Mouse (Mus musculus) layer of hippocampus, adult 9-11 months (tissue): Measurements from ENCODE around the gene Uhrf1bp1l.

Experiments
- DNase-seq: peaks from one replicate; pipeline ENCODE4 v3.0.0; 2022

Uhrf1bp1l gene

DNA sequence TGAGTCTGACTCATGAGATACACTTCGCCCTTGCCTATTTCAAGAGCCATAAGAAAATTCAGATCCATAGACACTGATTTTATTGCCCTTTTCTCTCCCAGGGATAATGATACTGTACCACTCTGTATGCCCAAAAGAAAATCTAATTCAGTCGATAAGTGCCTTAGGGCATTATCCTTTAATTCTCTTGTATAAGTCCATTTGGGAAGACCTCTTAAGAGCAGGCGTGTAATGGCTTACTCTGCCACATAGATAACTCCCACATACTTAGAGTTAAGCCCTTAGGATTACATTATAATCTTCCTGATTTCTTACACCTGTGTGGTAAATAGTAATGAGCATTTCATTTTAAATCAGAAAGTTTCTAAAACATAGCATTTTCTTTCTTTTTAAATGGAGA is 1.8 kb downstream of the Uhrf1bp1l start:
- no peak for DNase-seq

DNA sequence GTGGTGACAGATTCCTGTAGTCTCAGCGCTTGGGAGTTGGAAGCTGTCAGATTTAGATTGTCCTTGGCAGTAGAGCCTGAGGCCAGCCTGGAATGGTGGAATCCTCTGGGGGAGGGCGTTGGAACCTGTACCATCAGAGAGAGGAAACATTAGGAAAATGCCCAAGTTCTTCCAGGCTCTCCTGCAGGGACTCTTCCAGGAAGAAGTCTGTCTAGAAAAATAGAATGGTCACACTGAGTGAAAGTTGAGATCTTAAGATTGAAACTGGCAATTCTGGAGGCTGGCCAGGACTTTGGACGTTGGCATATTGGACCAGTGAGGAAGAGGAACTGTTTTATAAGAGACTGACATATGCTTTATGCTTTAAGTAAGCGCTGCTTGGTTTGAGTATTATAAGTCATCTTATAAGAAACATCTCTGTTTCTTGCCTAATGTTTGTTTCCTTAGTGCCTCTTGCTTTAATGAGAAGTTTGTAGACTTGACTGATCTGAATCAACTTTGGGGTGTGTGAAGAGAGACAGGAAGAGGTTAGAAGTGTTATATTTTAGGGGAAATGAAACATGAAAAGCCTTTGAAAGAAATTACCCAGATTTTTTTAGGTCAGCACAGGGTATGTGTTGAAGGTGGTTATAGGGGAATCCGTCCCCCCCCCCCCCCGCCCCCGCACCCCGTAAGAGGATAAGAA is 2.6 kb downstream of the Uhrf1bp1l start:
- no peak for DNase-seq

GRCm38 (mm10) chr10:89747911-89748310 is 3.1 kb downstream of the Uhrf1bp1l start:
- no peak for DNase-seq

DNA sequence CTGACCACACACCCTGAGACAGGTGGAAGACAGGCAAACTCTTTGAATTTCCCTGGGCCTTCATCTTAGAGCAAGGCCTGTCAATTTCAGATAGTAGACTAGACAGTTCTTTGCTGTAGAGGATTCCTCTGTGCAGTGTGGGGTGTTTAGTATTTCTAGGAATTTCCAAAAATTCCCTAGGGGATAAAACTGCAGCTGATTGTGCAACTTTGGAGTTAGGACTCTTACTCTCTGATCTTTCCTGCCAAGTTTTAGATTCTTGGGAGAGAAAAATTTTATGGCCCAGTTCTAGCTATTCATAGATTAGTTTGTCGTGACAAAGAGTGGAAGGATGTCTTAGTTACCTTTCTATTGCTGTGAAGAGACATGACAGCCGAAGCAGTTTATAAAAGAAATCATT is 3.8 kb downstream of the Uhrf1bp1l start:
- DNase-seq, result no peak

DNA sequence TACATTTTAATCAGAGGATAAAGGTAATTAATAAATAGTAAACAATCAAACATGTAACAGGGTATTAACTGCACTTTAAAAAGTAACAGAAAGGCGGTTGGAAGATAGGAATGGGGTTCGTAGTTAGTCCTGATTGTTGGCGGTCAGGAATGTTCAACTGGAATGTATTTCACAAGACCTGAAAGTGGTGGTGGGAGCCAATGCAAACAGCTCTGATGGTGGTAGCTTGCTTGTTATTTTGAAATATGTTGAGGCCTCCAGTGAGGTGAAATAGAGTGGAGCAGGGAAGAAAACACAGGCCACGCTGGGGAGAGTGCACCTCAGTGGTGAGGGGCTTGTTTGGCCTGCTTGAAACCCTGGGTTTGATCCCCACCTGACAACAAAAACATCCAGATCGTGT is 6.3 kb downstream of the Uhrf1bp1l start:
- DNase-seq, result no peak

DNA sequence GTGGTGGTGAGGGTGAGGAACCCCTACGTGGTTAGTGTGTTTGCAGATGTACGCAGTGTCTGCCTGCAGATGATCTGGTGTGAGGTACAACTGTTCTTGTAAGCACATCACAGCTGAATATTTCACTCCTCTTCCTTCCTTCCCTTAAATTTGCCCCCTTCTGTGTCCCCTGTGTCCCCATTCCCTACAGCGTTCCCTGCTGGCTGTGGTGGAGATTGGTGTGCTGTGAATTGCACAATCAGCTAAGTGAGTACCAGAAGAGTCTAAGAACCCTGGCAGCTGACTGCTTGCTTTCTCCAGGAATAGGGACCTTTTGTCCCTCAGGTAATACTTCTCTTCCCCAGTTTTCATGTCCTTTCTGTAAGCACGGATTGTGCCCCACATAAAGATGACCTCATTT is 10.4 kb downstream of the Uhrf1bp1l start:
- DNase-seq, result no peak

GRCm38 (mm10) chr10:89760772-89761171 is 16.0 kb downstream of the Uhrf1bp1l start:
- no peak for DNase-seq

- no peak for DNase-seq
Observed at GRCm38 (mm10) chr10:89764457-89765121, 19.8 kb downstream of the Uhrf1bp1l start.

GRCm38 (mm10) chr10:89765790-89766714 is 21.3 kb downstream of the Uhrf1bp1l start:
- no peak for DNase-seq

DNA sequence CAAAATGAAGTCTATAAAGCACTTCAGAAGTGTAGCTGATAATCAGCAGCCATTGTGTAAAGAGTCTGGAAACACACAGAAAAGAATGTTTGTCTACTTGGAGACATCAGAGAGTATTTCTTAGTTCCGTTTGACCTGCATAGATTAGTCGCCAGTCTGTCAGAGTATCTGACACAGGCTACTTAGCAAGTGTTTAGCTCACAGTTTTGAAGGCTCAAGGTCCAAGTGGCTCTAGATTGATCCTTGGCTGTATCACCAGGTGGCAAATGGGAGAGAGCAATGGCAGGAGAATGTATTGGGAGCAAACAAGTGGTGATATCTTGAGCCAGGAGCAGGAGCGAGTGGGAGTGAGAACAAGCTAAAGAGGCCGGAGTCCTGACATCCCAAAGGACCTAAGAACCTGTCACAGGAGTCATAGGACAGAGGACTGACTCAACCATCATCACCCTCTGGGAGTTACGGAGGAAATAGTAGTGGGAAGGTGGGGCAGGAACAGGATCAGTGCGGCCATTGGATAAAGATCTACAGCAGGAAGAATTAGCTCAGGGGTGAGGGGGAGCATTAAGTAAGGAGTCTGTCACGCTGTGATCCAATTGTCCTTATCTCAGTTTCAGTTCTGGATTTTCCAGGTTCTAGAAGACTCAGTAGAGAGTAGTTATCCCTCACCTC is 23.7 kb downstream of the Uhrf1bp1l start:
- DNase-seq, result no peak

GRCm38 (mm10) chr10:89769096-89769495 is 24.3 kb downstream of the Uhrf1bp1l start:
- DNase-seq, result no peak

- no peak for DNase-seq
Observed at GRCm38 (mm10) chr10:89771894-89772293, 27.1 kb downstream of the Uhrf1bp1l start.

GRCm38 (mm10) chr10:89776029-89776428 is 31.2 kb downstream of the Uhrf1bp1l start:
- peak; percentile 62 for DNase-seq

DNA sequence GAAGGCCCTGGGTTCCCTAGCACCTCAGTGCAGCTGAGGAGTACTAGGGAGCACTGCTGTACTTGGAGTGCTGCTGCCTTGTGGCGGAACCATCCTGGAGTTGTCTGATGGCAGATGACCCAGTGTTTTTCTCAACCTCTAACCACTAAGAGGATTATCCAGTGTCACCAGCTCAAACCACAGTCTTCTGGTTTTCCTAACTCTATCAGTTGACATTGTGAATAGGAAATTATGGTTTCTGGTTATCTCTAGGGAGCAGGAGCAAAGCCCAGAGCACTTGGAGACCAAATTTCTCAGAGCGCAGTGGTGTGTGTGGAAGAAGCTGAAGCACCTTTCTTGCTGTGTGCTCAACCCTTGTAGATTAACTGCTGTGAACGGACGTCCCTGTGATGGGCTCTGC is 47.1 kb downstream of the Uhrf1bp1l start:
- no peak for DNase-seq

- DNase-seq, result no peak
Observed at GRCm38 (mm10) chr10:89794121-89794520, 49.3 kb downstream of the Uhrf1bp1l start.

- DNase-seq, result no peak
Observed at GRCm38 (mm10) chr10:89819146-89819545, 74.4 kb downstream of the Uhrf1bp1l start.

DNA sequence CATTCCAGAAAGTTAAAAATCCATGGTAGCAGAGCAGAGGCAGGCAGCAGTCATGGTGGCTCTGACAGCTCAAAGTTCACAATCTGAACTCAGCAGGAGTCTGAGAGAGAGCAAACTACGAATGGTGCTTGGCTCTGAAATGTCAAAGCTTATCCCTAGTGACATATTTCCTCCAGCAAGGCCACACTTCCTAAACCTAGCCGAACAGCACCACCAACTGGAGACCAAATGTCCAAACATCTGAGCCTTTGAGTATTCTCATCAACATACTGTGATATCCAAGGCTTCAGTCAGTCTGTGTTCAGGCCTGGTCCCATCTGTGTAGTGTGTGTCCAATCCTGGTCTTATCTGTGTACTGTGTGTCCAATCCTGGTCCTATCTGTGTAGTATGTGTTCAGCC is 79.1 kb downstream of the Uhrf1bp1l start:
- peak; percentile 8 for DNase-seq

- DNase-seq, result peak; percentile 39
Observed at GRCm38 (mm10) chr10:89826896-89827295, 82.1 kb downstream of the Uhrf1bp1l start.

DNA sequence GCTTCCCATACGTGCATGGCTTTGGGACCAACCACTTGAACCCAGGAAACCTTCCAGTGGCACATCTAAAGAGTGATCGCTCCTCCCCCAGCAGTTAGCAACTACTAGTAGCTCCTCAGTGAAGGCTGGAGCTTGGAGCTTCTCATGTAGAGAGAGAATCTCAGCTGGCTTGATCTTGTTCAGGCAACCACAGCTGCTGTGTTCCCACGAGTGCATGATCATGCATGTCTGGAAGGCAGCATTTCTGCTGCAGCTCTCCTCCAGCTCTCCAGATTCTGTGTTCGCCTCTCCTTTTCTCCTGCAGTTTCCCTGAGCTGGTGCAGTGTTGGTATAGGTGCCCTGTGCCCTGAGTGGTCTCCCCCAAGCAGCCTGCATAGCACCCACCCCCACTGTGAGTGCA is 87.5 kb downstream of the Uhrf1bp1l start:
- DNase-seq, result no peak

GRCm38 (mm10) chr10:89833166-89833565 is 88.4 kb downstream of the Uhrf1bp1l start:
- DNase-seq, result no peak

- no peak for DNase-seq
Observed at GRCm38 (mm10) chr10:89837476-89837875, 92.7 kb downstream of the Uhrf1bp1l start.

- DNase-seq, result no peak
Observed at GRCm38 (mm10) chr10:89838834-89839233, 94.0 kb downstream of the Uhrf1bp1l start.

DNA sequence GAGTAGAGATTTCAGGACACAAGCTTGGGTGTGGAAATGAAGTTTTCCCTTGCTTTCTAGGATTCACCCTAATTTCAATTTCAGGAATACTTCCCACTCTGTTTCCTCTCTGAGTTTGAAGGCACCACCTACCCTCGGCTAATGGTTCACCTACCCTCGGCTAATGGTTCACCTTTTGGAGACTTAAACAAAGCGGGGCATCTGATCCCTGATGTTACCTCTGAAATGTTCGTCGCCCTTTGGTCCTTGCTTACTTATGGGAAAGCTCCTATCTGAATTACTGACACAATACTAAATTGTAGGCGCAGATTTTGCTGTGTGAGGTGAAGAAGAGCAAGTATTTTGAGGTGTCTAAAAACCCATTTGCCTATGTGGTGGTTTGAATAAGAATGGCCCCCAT is 106.2 kb downstream of the Uhrf1bp1l start:
- no peak for DNase-seq
